Mouse (Mus musculus) C2C12 (cell line): Measurements from ENCODE around the gene 9130213A22Rik. TPM values are rescaled to one million over a fixed set of nuclear protein-coding genes. Genes with fewer than 3 reads are reported as not detected.

Experiments used
- H3K27me3 ChIP-seq: one replicate; pipeline ENCODE4 v1.6.1; 2011; ENCODE audit not compliant: control insufficient read depth, insufficient read depth, insufficient read length
- H3K36me3 ChIP-seq: one replicate; pipeline ENCODE4 v1.6.1; 2011; ENCODE audit not compliant: control insufficient read depth, insufficient read depth
- H3K4me3 ChIP-seq: one replicate; pipeline ENCODE4 v1.5.1; 2011; ENCODE audit warnings: mild to moderate bottlenecking, control low read depth; ENCODE audit not compliant: poor library complexity, insufficient read depth, severe bottlenecking
- H3K79me2 ChIP-seq: one replicate; pipeline ENCODE4 v1.6.1; 2011; ENCODE audit not compliant: control insufficient read depth, insufficient read depth
- H3K79me3 ChIP-seq: one replicate; pipeline ENCODE4 v1.6.1; 2011; ENCODE audit warnings: low read depth, control low read depth
- H3ac ChIP-seq: one replicate; pipeline ENCODE3; 2011; ENCODE audit warnings: low read depth; ENCODE audit not compliant: control insufficient read depth, insufficient read length
- CEBPB ChIP-seq: IDR thresholded peaks from one replicate; pipeline ENCODE4 v1.6.1; 2011; ENCODE audit warnings: low read depth, mild to moderate bottlenecking, control low read depth, moderate library complexity
- CTCF ChIP-seq: IDR thresholded peaks from one replicate; pipeline ENCODE4 v1.5.1; 2011; ENCODE audit not compliant: control insufficient read depth, insufficient read depth, insufficient read length
- FOSL1 ChIP-seq: IDR thresholded peaks from one replicate; pipeline ENCODE4 v1.8.0; 2011; ENCODE audit warnings: mild to moderate bottlenecking, low read length; ENCODE audit not compliant: poor library complexity, insufficient read depth, severe bottlenecking
- MAX ChIP-seq: IDR thresholded peaks from one replicate; pipeline ENCODE4 v1.6.1; 2011; ENCODE audit warnings: mild to moderate bottlenecking, control low read depth
- MYOD1 ChIP-seq: IDR thresholded peaks from one replicate; pipeline ENCODE4 v1.6.1; 2011; ENCODE audit warnings: low read depth; ENCODE audit not compliant: control insufficient read depth, insufficient read length
- MYOG ChIP-seq: IDR thresholded peaks from one replicate; pipeline ENCODE4 v1.6.1; 2011; ENCODE audit not compliant: control insufficient read depth, insufficient read length; ENCODE audit errors: extremely low read depth
- USF1 ChIP-seq: IDR thresholded peaks from one replicate; pipeline ENCODE4 v1.6.1; 2011; ENCODE audit warnings: low read depth, mild to moderate bottlenecking, control low read depth, moderate library complexity
- polyA plus RNA-seq: library from polyadenylated mRNA; unstranded; fragments of >200 nt; fragmentation: generic; extraction: Trizol; gene quantifications from one replicate; pipeline ENCODE4 v1.2.1, GENCODE M21; 2012; ENCODE audit warnings: missing spikeins

Gene 9130213A22Rik
- polyA plus RNA-seq, 1 experiment = 0.21 TPM

DNA sequence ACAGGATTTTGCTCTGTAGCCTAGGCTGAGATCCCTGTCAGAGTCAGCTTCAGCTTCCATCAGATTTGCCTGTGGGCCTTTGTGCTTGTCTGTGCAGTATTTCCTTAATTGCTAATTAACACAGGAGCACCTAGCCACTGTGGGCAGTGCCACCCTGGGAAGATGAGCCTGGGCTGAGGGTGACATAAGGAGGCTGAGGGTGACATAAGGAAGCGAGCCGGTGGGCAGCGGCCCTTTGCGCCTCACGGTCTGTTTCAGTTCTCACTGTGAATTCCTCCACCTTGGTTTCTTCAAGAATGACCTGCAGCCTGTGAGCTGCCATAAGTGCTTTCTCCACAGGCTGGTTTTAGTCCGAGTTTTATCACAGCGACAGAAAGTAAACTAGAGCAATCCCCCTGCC, 40.8 kb downstream of the 9130213A22Rik start:
- H3ac ChIP-seq = no peak overlapping the region
- H3K36me3 ChIP-seq = no peaks in the 10 kb centered on the region
- H3K79me2 ChIP-seq = no peaks in the 10 kb centered on the region
- H3K27me3 ChIP-seq = no peaks in the 10 kb centered on the region
- TF ChIP-seq CEBPB (no peak), CTCF (no peak), FOSL1 (no peak), MAX (no peak)
- H3K4me3 ChIP-seq = no peak overlapping the region
- no peaks in the 10 kb centered on the region for H3K79me3 ChIP-seq

- Histone ChIP-seq H3K79me2 (no peaks in the 10 kb centered on the region), H3K36me3 (no peaks in the 10 kb centered on the region), H3ac (no peak overlapping the region), H3K79me3 (no peaks in the 10 kb centered on the region), H3K27me3 (no peaks in the 10 kb centered on the region), H3K4me3 (no peak overlapping the region)
- TF ChIP-seq MAX (no peak), CTCF (no peak)
These were observed 41.5 kb downstream of the 9130213A22Rik start for GRCm38 (mm10) chr11:69080855-69081222.

DNA sequence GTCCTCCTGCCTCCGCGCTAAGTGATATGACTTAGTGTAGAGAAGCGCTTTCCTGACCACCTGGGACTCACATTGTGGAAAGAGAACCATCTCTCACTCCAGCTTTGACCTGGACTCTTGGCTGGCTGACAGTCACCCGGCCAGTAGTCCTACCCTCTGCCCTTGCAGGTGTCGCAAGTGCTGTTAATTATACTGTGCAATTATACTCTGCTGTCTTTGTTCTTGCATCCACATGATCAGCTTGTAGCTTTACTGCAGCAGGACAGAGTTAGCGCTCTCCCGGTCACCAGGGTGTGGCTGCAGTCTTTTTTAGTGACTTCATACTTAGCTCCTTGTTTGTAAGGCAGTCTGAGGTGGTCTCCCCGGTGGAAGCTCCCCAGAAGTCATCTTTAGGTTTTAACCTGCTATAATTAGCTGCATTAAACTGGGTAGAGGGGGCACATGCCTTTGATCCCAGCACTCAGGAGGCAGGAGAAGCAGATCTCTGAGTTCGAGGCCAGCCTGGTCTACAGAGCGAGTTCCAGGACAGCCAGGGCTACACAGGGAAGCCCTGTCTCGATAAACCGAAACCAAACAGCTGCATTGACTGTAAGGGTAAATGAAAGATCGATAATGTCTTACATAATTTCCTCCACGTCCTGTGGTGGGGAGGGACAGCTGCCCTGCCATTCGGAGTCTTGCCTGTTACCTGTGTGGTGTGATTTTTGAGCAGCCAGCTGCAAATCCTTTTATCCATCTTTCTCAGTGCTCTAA, 42.1 kb downstream of the 9130213A22Rik start:
- no peaks in the 10 kb centered on the region for H3K27me3 ChIP-seq
- no peak for TF ChIP-seq USF1
- no peak for TF ChIP-seq MYOD1
- no peak for TF ChIP-seq CTCF
- TF ChIP-seq MYOG = no peak
- no peak for TF ChIP-seq CEBPB
- no peak for TF ChIP-seq FOSL1
- TF ChIP-seq MAX = no peak
- no peak overlapping the region for H3K4me3 ChIP-seq
- H3K79me3 ChIP-seq = no peaks in the 10 kb centered on the region
- no peaks in the 10 kb centered on the region for H3K36me3 ChIP-seq
- no peaks in the 10 kb centered on the region for H3K79me2 ChIP-seq
- no peak overlapping the region for H3ac ChIP-seq

- H3K4me3 ChIP-seq = no peak overlapping the region
- H3ac ChIP-seq = no peak overlapping the region
- H3K79me2 ChIP-seq = no peaks in the 10 kb centered on the region
- H3K36me3 ChIP-seq = no peaks in the 10 kb centered on the region
- H3K27me3 ChIP-seq = no peaks in the 10 kb centered on the region
- TF ChIP-seq FOSL1 = peak; percentile 36
- no peak for TF ChIP-seq CEBPB
- peak; percentile 66 for TF ChIP-seq MAX
- H3K79me3 ChIP-seq = no peaks in the 10 kb centered on the region
These were observed 43.5 kb downstream of the 9130213A22Rik start for GRCm38 (mm10) chr11:69078805-69079438.

DNA sequence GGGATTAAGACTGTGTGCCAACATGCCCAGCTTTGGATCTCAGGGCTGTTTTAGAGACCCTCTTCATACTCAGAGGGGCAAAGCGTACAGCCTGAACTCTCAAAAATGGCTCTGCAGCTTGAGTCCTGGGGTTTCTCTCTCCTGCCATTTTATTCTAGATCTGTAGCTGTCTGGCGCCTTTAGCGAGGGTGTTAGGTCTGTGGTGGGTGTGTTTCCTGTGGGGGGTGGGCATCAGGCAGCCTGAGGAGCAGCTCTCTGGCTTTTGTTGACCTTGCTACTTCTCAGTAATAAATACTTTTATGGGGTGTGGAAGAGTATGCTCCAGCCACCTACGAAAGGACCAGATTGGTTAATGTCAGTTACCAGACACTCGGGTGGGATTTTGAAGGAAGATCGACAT, 44.3 kb downstream of the 9130213A22Rik start:
- Histone ChIP-seq H3K36me3 (no peaks in the 10 kb centered on the region), H3K79me3 (no peaks in the 10 kb centered on the region)
- TF ChIP-seq CTCF (no peak), CEBPB (no peak), MYOG (no peak), FOSL1 (no peak), MAX (no peak), MYOD1 (no peak), USF1 (no peak)

DNA sequence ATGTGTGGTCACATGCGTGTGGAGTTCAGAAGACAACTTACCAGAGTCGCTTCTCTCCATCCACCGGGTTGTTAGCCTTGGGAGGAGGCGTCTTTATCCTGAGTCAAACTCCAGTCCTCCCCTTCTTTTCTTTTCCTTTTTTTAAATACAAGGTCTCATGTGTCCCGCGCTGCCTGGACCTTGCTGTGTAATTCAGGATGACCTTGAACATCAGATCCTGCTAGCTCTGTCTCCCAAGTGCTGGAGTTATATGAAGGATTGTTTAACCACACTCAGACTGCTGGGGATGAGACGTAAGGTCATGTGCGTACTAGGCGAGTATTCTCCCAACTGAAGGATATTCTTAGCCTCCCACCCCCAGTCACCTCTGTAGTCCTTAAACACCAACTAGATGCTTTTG, 45.1 kb downstream of the 9130213A22Rik start:
- H3K79me2 ChIP-seq = no peaks in the 10 kb centered on the region
- H3K36me3 ChIP-seq = no peaks in the 10 kb centered on the region
- TF ChIP-seq USF1 = no peak
- TF ChIP-seq MYOD1 = no peak
- no peak for TF ChIP-seq MYOG
- no peak for TF ChIP-seq MAX
- no peak for TF ChIP-seq CTCF
- no peak for TF ChIP-seq CEBPB
- TF ChIP-seq FOSL1 = no peak
- no peak overlapping the region for H3K4me3 ChIP-seq
- no peak overlapping the region for H3ac ChIP-seq
- H3K27me3 ChIP-seq = no peaks in the 10 kb centered on the region
- H3K79me3 ChIP-seq = no peaks in the 10 kb centered on the region

More for the DNA sequence above, 44.3 kb downstream of the 9130213A22Rik start:
- no peak overlapping the region for H3K4me3 ChIP-seq
- H3K27me3 ChIP-seq = no peaks in the 10 kb centered on the region
- H3K79me2 ChIP-seq = no peaks in the 10 kb centered on the region
- no peak overlapping the region for H3ac ChIP-seq
